In genomic region chr5:121477680-121478079, GRCm38 (mm10) we compare ENCODE assay signal across 8 mouse cellular contexts. TPM values are rescaled to one million over a fixed set of nuclear protein-coding genes. Genes with fewer than 3 reads are reported as not detected.
A peak's percentile ranks its signal among the peaks of the same experiment; 100 is the strongest.
DNase-seq lines count a peak whose midpoint lies in the region; TF ChIP-seq lines count a peak whose summit lies in the region.

No protein-coding gene starts in this region.

- no peak overlapping the region for H3K4me3 ChIP-seq in E14TG2a.4 (replicated peaks; ENCODE audit: low read length)

- TF ChIP-seq CTCF in E14TG2a.4 (conservative IDR thresholded peaks at IDR 0.05; ENCODE audit: low read length), result peak; percentile 80

- H3K9me3 ChIP-seq in E14TG2a.4 (ENCODE audit: low read length), result no peaks in the 10 kb centered on the region

- peak; percentile 54 for DNase-seq in adrenal gland, postnatal 10 days
- no peak for DNase-seq in adrenal gland, postnatal 25 days
- DNase-seq in layer of hippocampus, adult 9-10 months (ENCODE audit: low spot score), result peak; percentile 90
- DNase-seq in layer of hippocampus, postnatal 36 days, result no peak
- DNase-seq in embryo, embryonic 11 days, result peak; percentile 78
- peak; percentile 56 for DNase-seq in lung, postnatal 14 days
- no peak for DNase-seq in right cerebral cortex, postnatal 14 days

- H3K36me3 ChIP-seq in E14TG2a.4 (ENCODE audit: insufficient read depth, low read length), result no peaks in the 10 kb centered on the region

- no peaks in the 10 kb centered on the region for H3K27me3 ChIP-seq in E14TG2a.4 (ENCODE audit: insufficient read depth, low read length)

- peaks cover 13% of the 10 kb centered on the region; the same call in 1 of the 2 replicates for H3K4me1 ChIP-seq in E14TG2a.4 (replicated peaks; ENCODE audit: low read depth, low read length)

RNA-seq across cellular contexts. Expression of gene Erp29, which starts 25.4 kb away (rescaled TPM):
- total RNA-seq in adrenal gland, postnatal 10 days (2021), result 100 to 1,000 TPM; 115 to 128 TPM
- total RNA-seq in adrenal gland, postnatal 25 days (2021), result 96.8 and 103 TPM in 2 replicates
- 100 to 1,000 TPM; 145 to 147 TPM for total RNA-seq in layer of hippocampus, postnatal 36 days (2021)

RNA-seq across cellular contexts. Expression of gene Adam1b, which starts 25.6 kb away (rescaled TPM):
- not detected for total RNA-seq in adrenal gland, postnatal 10 days (2021)
- total RNA-seq in adrenal gland, postnatal 25 days (2021), result not detected in 2 replicates
- total RNA-seq in layer of hippocampus, postnatal 36 days (2021), result under 1 TPM; 0.13 to 0.15 TPM

RNA-seq across cellular contexts. Expression of gene Tmem116, which starts 26.0 kb away (rescaled TPM):
- total RNA-seq in adrenal gland, postnatal 10 days (2021), result 1 to 10 TPM; 3.3 to 4.8 TPM
- total RNA-seq in adrenal gland, postnatal 25 days (2021), result 5.5 and 8.1 TPM in 2 replicates
- 1 to 10 TPM; 8.1 to 8.8 TPM for total RNA-seq in layer of hippocampus, postnatal 36 days (2021)

Comparison
In these comparisons a context has a peak if more than half of its experiments do, and no peak if none do; other contexts are left out.
1. DNase-seq: peak in adrenal gland, postnatal 10 days (single experiment), layer of hippocampus, adult 9-10 months (single experiment), embryo, embryonic 11 days (single experiment) and lung, postnatal 14 days (single experiment); none in adrenal gland, postnatal 25 days (single experiment), layer of hippocampus, postnatal 36 days (0 of 2) and right cerebral cortex, postnatal 14 days (single experiment).